Mouse (Mus musculus): Measurements from ENCODE around the gene Prtn3. TPM values are rescaled to one million over a fixed set of nuclear protein-coding genes. Genes with fewer than 3 reads are reported as not detected.
A peak's percentile ranks its signal among the peaks of the same experiment; 100 is the strongest.
"Not testable (repeated sequence)": the region's sequence is repeated elsewhere in the genome, so short reads cannot be mapped to it uniquely, and the experiment has no call there.

Gene Prtn3
- polyA plus RNA-seq, 1 experiment from 2014 or later = 3.5 TPM

DNA sequence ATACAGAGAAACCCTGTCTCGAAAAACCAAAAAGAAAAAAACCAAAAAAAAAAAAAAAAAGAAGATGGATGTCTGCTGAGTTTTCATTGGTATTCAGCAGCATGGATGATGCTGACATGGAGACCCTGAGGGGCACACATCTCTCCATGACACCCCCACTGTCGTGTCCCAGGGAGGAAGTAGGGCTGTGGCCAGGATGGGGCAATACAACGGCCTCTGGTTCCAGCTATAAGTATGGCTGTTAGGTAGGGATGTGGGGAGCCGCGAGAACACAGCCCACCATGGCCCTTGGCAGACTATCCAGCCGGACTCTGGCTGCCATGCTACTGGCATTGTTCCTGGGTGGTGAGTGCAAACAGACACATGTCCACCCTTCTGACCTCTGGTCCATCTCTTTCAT, 11.8 kb downstream of the Prtn3 start, which contains the start of gene Elane:
Gene Elane, plus strand, starts transcription at position 194 of the 400 bp plus-strand sequence.
- DNase-seq (no peak), ATAC-seq (ENCODE audit: insufficient read depth) (no peak)
- H3K27ac ChIP-seq (ENCODE audit: low read depth) = no peak within 1 kb of the TSS
- H3K4me1 ChIP-seq (ENCODE audit: insufficient read depth) = peaks cover 8% of the 10 kb centered on the region; the same call in 1 of the 2 replicates
- no peak within 1 kb of the TSS for H3K4me2 ChIP-seq
- TF ChIP-seq CTCF (IDR thresholded peaks at IDR 0.05; ENCODE audit: low read depth) = no peak
- no peak within 1 kb of the TSS for H3K9ac ChIP-seq
- H3K27me3 ChIP-seq (ENCODE audit: insufficient read depth, low read length) = 0 out of 2 replicates have a peak, but pooled peaks cover 7% of the 10 kb centered on the region
- no peaks in the 10 kb centered on the region for H3K36me3 ChIP-seq (ENCODE audit: insufficient read depth)
- 80% methylated on average over 6 of the region's 6 CpGs for WGBS
- H3K4me3 ChIP-seq (ENCODE audit: low read depth, low read length) = no peak within 1 kb of the TSS
- no peaks in the 10 kb centered on the region for H3K9me3 ChIP-seq (ENCODE audit: low read depth, low read length)

DNA sequence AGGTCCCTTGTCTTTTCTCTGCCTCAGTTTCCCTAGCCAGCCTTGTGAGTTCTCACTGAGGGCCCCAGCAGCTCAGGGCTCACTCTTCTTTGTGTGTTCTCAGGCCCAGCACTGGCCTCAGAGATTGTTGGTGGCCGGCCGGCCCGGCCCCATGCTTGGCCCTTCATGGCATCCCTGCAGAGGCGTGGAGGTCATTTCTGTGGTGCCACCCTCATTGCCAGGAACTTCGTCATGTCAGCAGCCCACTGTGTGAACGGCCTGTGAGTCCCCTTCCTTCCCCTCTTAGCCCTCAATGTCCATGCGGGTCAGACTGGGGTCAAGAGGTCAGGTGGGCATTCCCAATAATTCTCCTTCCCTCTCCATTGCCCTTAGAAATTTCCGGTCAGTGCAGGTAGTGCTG, 12.3 kb downstream of the Prtn3 start:
- WGBS = 76% methylated on average over 8 of the region's 8 CpGs
- Histone ChIP-seq H3K36me3 (ENCODE audit: insufficient read depth) (no peaks in the 10 kb centered on the region), H3K9me3 (ENCODE audit: low read depth, low read length) (no peaks in the 10 kb centered on the region), H3K27me3 (ENCODE audit: insufficient read depth, low read length) (0 out of 2 replicates have a peak, but pooled peaks cover 7% of the 10 kb centered on the region), H3K9ac (no peak overlapping the region), H3K4me2 (no peak overlapping the region), H3K4me3 (ENCODE audit: low read depth, low read length) (no peak overlapping the region), H3K27ac (ENCODE audit: low read depth) (no peak overlapping the region), H3K4me1 (ENCODE audit: insufficient read depth) (peaks cover 8% of the 10 kb centered on the region; the same call in 1 of the 2 replicates)
- ATAC-seq (ENCODE audit: insufficient read depth) (no peak), DNase-seq (no peak)
- no peak for TF ChIP-seq CTCF (IDR thresholded peaks at IDR 0.05; ENCODE audit: low read depth)

DNA sequence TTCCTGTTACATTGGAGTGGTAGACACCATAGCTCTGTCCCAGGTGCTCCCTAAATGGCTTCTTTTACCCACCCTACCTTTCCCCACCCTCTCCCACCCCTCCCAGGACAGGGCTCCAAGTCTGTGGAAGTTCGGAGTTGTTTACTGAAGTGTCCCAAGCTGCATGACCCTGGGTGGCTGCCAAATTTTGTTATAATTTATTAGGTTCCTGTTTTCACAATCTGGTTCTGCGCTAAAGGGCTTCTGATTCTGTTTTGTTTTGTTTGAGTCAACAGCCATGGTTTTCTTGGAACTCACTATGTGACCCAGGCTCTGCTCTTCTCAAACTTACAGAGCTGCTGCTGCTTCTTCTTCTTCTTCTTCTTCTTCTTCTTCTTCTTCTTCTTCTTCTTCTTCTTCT, 15.1 kb downstream of the Prtn3 start:
- Histone ChIP-seq H3K4me2 (no peak overlapping the region), H3K27ac (ENCODE audit: low read depth) (no peak overlapping the region), H3K4me1 (ENCODE audit: insufficient read depth) (no peaks in the 10 kb centered on the region), H3K36me3 (ENCODE audit: insufficient read depth) (0 out of 2 replicates have a peak, but pooled peaks cover 1% of the 10 kb centered on the region), H3K9ac (no peak overlapping the region), H3K27me3 (ENCODE audit: insufficient read depth, low read length) (no peaks in the 10 kb centered on the region), H3K4me3 (ENCODE audit: low read depth, low read length) (no peak overlapping the region), H3K9me3 (ENCODE audit: low read depth, low read length) (no peaks in the 10 kb centered on the region)
- DNase-seq (peak; percentile 63), ATAC-seq (ENCODE audit: insufficient read depth) (no peak)
- no peak for TF ChIP-seq CTCF (IDR thresholded peaks at IDR 0.05; ENCODE audit: low read depth)
- WGBS = 36% methylated on average over 2 of the region's 2 CpGs

DNA sequence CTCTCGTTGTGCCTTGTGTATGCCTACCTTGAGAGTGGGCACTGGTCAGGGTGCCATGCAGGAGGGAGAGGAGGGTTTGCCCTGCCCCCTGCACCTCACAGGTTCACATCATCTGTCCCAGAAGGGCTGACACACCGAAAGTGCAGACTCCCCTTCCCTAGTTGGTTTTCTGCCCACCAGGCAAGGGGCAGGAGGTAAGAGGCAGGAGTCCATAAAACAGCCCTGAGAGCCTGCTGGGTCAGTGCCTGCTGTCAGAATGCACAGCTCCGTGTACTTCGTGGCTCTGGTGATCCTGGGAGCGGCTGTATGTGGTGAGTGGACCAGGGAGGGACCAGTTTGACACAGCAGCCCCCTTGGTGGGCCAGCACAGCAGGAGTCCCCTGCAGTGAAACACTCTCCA, 16.4 kb downstream of the Prtn3 start, which contains the start of gene Cfd:
Gene Cfd, plus strand, starts transcription at position 184 of the 400 bp plus-strand sequence.
- Histone ChIP-seq H3K27ac (ENCODE audit: low read depth) (no peak within 1 kb of the TSS), H3K9me3 (ENCODE audit: low read depth, low read length) (no peaks in the 10 kb centered on the region), H3K4me3 (ENCODE audit: low read depth, low read length) (no peak within 1 kb of the TSS), H3K36me3 (ENCODE audit: insufficient read depth) (peaks cover 11% of the 10 kb centered on the region; the same call in 1 of the 2 replicates), H3K4me1 (ENCODE audit: insufficient read depth) (no peaks in the 10 kb centered on the region), H3K27me3 (ENCODE audit: insufficient read depth, low read length) (no peaks in the 10 kb centered on the region), H3K4me2 (no peak within 1 kb of the TSS), H3K9ac (no peak within 1 kb of the TSS)
- WGBS = 33% methylated on average over 5 of the region's 5 CpGs
- ATAC-seq (ENCODE audit: insufficient read depth) (no peak), DNase-seq (no peak)
- no peak for TF ChIP-seq CTCF (IDR thresholded peaks at IDR 0.05; ENCODE audit: low read depth)

DNA sequence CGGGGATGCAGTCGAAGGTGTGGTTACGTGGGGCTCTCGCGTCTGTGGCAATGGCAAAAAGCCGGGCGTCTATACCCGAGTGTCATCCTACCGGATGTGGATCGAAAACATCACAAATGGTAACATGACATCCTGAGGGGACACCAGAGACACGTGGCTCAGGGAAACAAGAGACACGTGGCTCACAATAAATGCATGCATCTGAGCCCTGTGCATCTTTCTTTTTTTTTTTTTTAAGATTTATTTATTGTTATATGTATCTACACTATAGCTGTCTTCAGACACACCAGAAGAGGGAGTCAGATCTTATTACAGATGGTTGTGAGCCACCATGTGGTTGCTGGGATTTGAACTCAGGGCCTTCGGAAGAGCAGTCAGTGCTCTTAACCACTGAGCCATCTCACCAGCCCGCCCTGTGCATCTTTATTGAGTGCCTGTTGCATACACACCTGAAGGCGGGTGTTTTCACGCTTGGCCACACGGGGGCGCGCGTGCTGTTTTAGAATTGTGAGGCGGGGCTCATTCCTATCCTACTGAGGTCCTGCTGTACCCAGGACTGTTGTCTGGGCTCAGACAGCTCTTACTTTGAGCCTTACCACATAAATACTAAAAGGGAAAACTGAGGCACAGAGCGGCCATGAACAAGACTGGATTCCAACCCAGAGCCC, 18.3 kb downstream of the Prtn3 start:
- not testable (repeated sequence) for H3K4me2 ChIP-seq; H3K4me3 ChIP-seq (ENCODE audit: low read depth, low read length); H3K9ac ChIP-seq; H3K4me1 ChIP-seq (ENCODE audit: insufficient read depth); H3K27ac ChIP-seq (ENCODE audit: low read depth); H3K27me3 ChIP-seq (ENCODE audit: insufficient read depth, low read length); H3K9me3 ChIP-seq (ENCODE audit: low read depth, low read length)
- WGBS = 42% methylated on average over 22 of the region's 22 CpGs
- TF ChIP-seq CTCF (IDR thresholded peaks at IDR 0.05; ENCODE audit: low read depth) = peak; percentile 86
- ATAC-seq (ENCODE audit: insufficient read depth) (peak; percentile 38; the same call in 1 of the 2 replicates), DNase-seq (peak; percentile 90)
- peaks cover 28% of the 10 kb centered on the region for H3K36me3 ChIP-seq (ENCODE audit: insufficient read depth)

DNA sequence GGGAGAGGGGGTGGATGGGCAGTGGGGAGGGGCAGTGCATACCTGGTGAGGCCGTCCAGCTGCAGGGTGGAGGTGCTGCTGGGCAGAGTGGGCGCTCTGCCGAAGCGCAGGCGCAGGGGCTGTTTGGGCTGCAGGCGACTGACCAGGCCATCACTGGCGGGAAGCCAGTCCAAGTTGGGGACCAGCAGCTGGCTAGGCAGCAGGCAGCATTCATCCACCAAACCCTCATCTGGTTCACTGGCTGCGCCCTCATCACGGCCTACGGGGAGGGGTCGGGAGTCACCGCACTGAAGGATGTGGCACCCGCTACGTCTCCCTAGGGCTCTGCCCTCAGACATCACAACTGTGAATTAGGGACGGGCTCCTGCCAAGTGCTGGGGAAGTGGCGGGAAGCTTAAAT, 22.0 kb downstream of the Prtn3 start:
- Histone ChIP-seq H3K27ac (ENCODE audit: low read depth) (no peak overlapping the region), H3K4me2 (no peak overlapping the region), H3K27me3 (ENCODE audit: insufficient read depth, low read length) (no peaks in the 10 kb centered on the region), H3K4me3 (ENCODE audit: low read depth, low read length) (no peak overlapping the region), H3K4me1 (ENCODE audit: insufficient read depth) (no peaks in the 10 kb centered on the region), H3K36me3 (ENCODE audit: insufficient read depth) (peaks cover 56% of the 10 kb centered on the region), H3K9ac (no peak overlapping the region), H3K9me3 (ENCODE audit: low read depth, low read length) (no peaks in the 10 kb centered on the region)
- no peak for TF ChIP-seq CTCF (IDR thresholded peaks at IDR 0.05; ENCODE audit: low read depth)
- 80% methylated on average over 16 of the region's 16 CpGs for WGBS
- DNase-seq (no peak), ATAC-seq (ENCODE audit: insufficient read depth) (no peak)

DNA sequence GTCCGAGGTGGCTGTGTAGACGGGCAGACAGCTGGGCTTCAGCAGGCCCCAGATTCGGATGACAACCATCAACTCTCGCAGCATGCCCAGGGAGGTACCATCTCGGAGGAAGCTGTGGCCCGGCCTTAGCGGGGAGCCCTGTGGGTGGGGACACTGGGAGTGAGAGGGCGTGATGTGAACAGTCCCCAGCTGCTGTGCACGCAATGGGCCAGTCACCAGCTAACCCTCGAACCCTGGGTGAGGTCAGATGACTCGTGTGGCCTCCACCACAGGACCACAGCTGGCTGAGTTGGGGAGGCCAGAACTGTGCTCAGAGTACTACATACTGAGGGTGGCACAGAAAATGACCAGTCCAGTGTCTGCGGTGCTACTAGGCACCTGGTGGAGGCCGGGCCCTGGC, 22.5 kb downstream of the Prtn3 start:
- H3K27ac ChIP-seq (ENCODE audit: low read depth) = no peak overlapping the region
- H3K9ac ChIP-seq = no peak overlapping the region
- no peaks in the 10 kb centered on the region for H3K9me3 ChIP-seq (ENCODE audit: low read depth, low read length)
- no peaks in the 10 kb centered on the region for H3K27me3 ChIP-seq (ENCODE audit: insufficient read depth, low read length)
- H3K4me2 ChIP-seq = no peak overlapping the region
- no peak overlapping the region for H3K4me3 ChIP-seq (ENCODE audit: low read depth, low read length)
- no peak for TF ChIP-seq CTCF (IDR thresholded peaks at IDR 0.05; ENCODE audit: low read depth)
- DNase-seq (no peak), ATAC-seq (ENCODE audit: insufficient read depth) (no peak)
- H3K36me3 ChIP-seq (ENCODE audit: insufficient read depth) = peaks cover 56% of the 10 kb centered on the region
- H3K4me1 ChIP-seq (ENCODE audit: insufficient read depth) = no peaks in the 10 kb centered on the region
- WGBS = 75% methylated on average over 13 of the region's 13 CpGs

Measured in lung, embryonic 14.5 days (tissue).